Mouse (Mus musculus): ENCODE data around the gene Gm28038. TPM values are rescaled to one million over a fixed set of nuclear protein-coding genes. Genes with fewer than 3 reads are reported as not detected.

The Gm28038 gene
- polyA plus RNA-seq, 1 experiment from 2014 or later, result not detected

DNA sequence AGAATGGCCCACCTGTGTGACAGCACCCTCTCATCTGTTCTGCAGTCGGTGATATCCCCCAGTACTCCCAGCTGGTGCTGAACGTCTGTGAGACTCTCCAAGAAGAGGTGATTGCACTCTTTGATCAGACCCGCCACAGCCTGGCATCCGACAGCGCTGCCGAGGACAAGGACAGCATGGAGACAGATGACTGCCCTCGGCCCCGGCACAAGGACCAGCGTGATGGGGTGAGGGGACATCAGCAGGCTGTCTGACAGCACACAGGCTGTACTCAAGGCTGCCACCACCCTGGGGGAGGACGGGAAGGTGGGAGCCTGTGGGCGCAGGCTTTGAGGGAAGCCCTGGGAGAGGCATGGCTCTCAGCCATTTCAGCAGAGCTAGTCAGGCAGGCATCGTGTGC is 56.3 kb downstream of the Gm28038 start:
- Histone ChIP-seq H3K9ac (replicated peaks) (no peak overlapping the region), H3K27me3 (replicated peaks) (no peaks in the 10 kb centered on the region), H3K4me2 (no peak overlapping the region), H3K4me1 (no peaks in the 10 kb centered on the region), H3K27ac (replicated peaks) (no peak overlapping the region), H3K4me3 (replicated peaks) (no peak overlapping the region), H3K36me3 (peaks cover 96% of the 10 kb centered on the region), H3K9me3 (replicated peaks) (no peaks in the 10 kb centered on the region)
- 86% methylated on average over 12 of the region's 12 CpGs for WGBS
- ATAC-seq (ENCODE audit: low FRiP score), result no peak

- H3K27me3 ChIP-seq (replicated peaks), result no peaks in the 10 kb centered on the region
- no peaks in the 10 kb centered on the region for H3K9me3 ChIP-seq (replicated peaks)
- ATAC-seq (ENCODE audit: low FRiP score), result no peak
- H3K4me2 ChIP-seq, result no peak overlapping the region
- no peaks in the 10 kb centered on the region for H3K4me1 ChIP-seq
- WGBS, result 90% methylated on average over 3 of the region's 3 CpGs
- peaks cover 98% of the 10 kb centered on the region for H3K36me3 ChIP-seq
- no peak overlapping the region for H3K9ac ChIP-seq (replicated peaks)
- H3K27ac ChIP-seq (replicated peaks), result no peak overlapping the region
- H3K4me3 ChIP-seq (replicated peaks), result no peak overlapping the region
Measured at GRCm38 (mm10) chr2:30342061-30342460, 61.2 kb downstream of the Gm28038 start.

- Histone ChIP-seq H3K27me3 (replicated peaks) (no peaks in the 10 kb centered on the region), H3K27ac (replicated peaks) (no peak overlapping the region), H3K9ac (replicated peaks) (no peak overlapping the region), H3K4me1 (no peaks in the 10 kb centered on the region), H3K4me3 (replicated peaks) (no peak overlapping the region), H3K9me3 (replicated peaks) (no peaks in the 10 kb centered on the region), H3K36me3 (peaks cover 98% of the 10 kb centered on the region), H3K4me2 (no peak overlapping the region)
- ATAC-seq (ENCODE audit: low FRiP score), result no peak
- 93% methylated on average over 7 of the region's 7 CpGs for WGBS
Measured at GRCm38 (mm10) chr2:30342544-30342943, 61.7 kb downstream of the Gm28038 start.

DNA sequence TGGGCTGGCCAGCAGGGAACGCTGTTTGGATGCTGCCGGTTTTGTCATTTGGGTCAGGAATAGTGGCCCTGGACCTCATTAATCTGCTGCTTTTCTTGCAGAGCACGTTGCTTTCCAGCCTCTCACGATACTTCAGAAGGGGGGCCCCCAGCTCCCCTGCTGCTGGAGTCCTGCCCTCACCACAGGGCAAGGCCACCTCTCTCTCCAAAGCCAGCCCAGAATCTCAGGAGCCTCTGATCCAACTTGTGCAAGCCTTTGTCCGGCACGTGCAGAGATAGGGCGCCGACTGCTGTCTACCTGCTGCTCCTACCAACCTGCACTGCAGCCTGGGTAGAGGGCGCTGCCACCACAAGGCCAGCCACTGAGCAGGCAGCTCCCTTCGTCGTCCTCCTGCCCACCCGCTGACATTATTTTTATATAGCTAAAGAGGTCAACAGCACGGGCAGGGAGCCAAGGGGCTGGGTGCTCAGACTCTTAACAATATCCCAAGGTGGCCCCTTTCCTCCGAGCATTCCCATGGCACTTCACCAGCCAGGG is 62.8 kb downstream of the Gm28038 start:
- no peak overlapping the region for H3K9ac ChIP-seq (replicated peaks)
- H3K4me3 ChIP-seq (replicated peaks), result no peak overlapping the region
- H3K4me1 ChIP-seq, result no peaks in the 10 kb centered on the region
- WGBS, result 68% methylated on average over 14 of the region's 14 CpGs
- peaks cover 99% of the 10 kb centered on the region for H3K36me3 ChIP-seq
- H3K27me3 ChIP-seq (replicated peaks), result no peaks in the 10 kb centered on the region
- no peaks in the 10 kb centered on the region for H3K9me3 ChIP-seq (replicated peaks)
- ATAC-seq (ENCODE audit: low FRiP score), result no peak
- H3K27ac ChIP-seq (replicated peaks), result no peak overlapping the region
- H3K4me2 ChIP-seq, result no peak overlapping the region

DNA sequence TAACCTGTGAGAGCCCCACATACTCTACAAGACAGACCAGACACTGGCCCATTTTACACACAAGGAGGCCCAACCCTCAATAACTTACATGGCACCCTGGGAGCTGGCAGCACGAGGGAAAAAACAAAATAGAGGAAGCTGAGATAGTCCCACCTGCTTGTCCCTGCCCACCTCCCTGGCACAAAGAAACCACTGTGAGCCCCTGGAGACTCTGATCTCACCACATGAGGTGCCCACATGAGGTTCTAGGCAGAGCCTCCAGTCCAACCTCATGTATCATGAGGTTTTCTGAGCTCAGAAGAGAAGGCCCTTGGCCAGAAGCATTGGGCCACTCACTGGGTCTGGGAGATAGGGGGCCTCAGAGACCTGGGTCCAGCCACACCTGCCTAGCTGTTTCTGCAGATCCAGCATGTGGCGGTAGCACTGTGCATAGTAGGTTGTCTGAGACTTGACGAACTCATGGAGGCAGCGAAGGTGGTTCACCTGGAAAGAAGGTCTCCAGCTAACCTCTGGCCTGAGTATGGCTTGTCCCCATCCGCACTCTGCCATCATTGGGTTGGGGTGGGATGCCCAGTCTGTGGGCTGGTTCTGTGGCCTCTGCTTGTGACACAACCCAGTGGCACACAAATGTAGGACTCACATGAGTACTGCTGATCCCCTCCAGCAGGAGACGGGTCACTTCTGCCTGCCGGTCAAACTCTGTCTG is 65.3 kb downstream of the Gm28038 start:
- Histone ChIP-seq H3K27me3 (replicated peaks) (no peaks in the 10 kb centered on the region), H3K9me3 (replicated peaks) (no peaks in the 10 kb centered on the region), H3K4me1 (no peaks in the 10 kb centered on the region), H3K36me3 (peaks cover 99% of the 10 kb centered on the region), H3K4me2 (no peak overlapping the region), H3K4me3 (replicated peaks) (no peak overlapping the region), H3K9ac (replicated peaks) (no peak overlapping the region), H3K27ac (replicated peaks) (no peak overlapping the region)
- ATAC-seq (ENCODE audit: low FRiP score), result no peak
- WGBS, result 89% methylated on average over 7 of the region's 7 CpGs

- Histone ChIP-seq H3K4me2 (no peak overlapping the region), H3K4me3 (replicated peaks) (no peak overlapping the region), H3K27ac (replicated peaks) (no peak overlapping the region), H3K36me3 (peaks cover 89% of the 10 kb centered on the region), H3K27me3 (replicated peaks) (no peaks in the 10 kb centered on the region), H3K4me1 (no peaks in the 10 kb centered on the region), H3K9me3 (replicated peaks) (no peaks in the 10 kb centered on the region), H3K9ac (replicated peaks) (no peak overlapping the region)
- WGBS, result 90% methylated on average over 6 of the region's 6 CpGs
- ATAC-seq (ENCODE audit: low FRiP score), result no peak
Measured at GRCm38 (mm10) chr2:30349196-30349595, 68.4 kb downstream of the Gm28038 start.

Other genes with a start within 250 kb of the Gm28038 start
- gene Wdr34, start 232.2 kb upstream of the Gm28038 start, polyA plus RNA-seq (2015; fragmentation: Nextera tagmentation; extraction: Ambion mirVana), result 63.0 and 72.9 TPM in 2 replicates
- gene Set, start 223.7 kb upstream of the Gm28038 start, polyA plus RNA-seq (2015; fragmentation: Nextera tagmentation; extraction: Ambion mirVana), result 285 and 330 TPM in 2 replicates
- 2.0 and 3.1 TPM in 2 replicates for gene Pkn3, start 203.4 kb upstream of the Gm28038 start, polyA plus RNA-seq (2015; fragmentation: Nextera tagmentation; extraction: Ambion mirVana)
- gene Zdhhc12, start 187.4 kb upstream of the Gm28038 start, polyA plus RNA-seq (2015; fragmentation: Nextera tagmentation; extraction: Ambion mirVana), result 31.6 and 33.6 TPM in 2 replicates
- 12.4 and 14.5 TPM in 2 replicates for gene Zer1, start 156.5 kb upstream of the Gm28038 start, polyA plus RNA-seq (2015; fragmentation: Nextera tagmentation; extraction: Ambion mirVana)
- gene Tbc1d13, start 147.3 kb upstream of the Gm28038 start, polyA plus RNA-seq (2015; fragmentation: Nextera tagmentation; extraction: Ambion mirVana), result 11.3 TPM in 2 replicates
- gene Endog, start 109.5 kb upstream of the Gm28038 start, polyA plus RNA-seq (2015; fragmentation: Nextera tagmentation; extraction: Ambion mirVana), result 26.9 and 27.1 TPM in 2 replicates
- 70.5 and 72.5 TPM in 2 replicates for gene Spout1, start 102.6 kb upstream of the Gm28038 start, polyA plus RNA-seq (2015; fragmentation: Nextera tagmentation; extraction: Ambion mirVana)
- 16.0 and 16.2 TPM in 2 replicates for gene Kyat1, start 75.2 kb upstream of the Gm28038 start, polyA plus RNA-seq (2015; fragmentation: Nextera tagmentation; extraction: Ambion mirVana)
- gene Lrrc8a, start 43.3 kb upstream of the Gm28038 start, polyA plus RNA-seq (2015; fragmentation: Nextera tagmentation; extraction: Ambion mirVana), result 47.5 and 49.1 TPM in 2 replicates
- gene Gm28035, start 40.5 kb upstream of the Gm28038 start, polyA plus RNA-seq (2015; fragmentation: Nextera tagmentation; extraction: Ambion mirVana), result 0.12 and 0.32 TPM in 2 replicates
- gene Phyhd1, start 14.8 kb upstream of the Gm28038 start, polyA plus RNA-seq (2015; fragmentation: Nextera tagmentation; extraction: Ambion mirVana), result 4.8 and 5.2 TPM in 2 replicates
- gene Dolk, start 5.3 kb downstream of the Gm28038 start, polyA plus RNA-seq (2015; fragmentation: Nextera tagmentation; extraction: Ambion mirVana), result 37.4 and 38.5 TPM in 2 replicates
- gene Nup188, start 5.4 kb downstream of the Gm28038 start, polyA plus RNA-seq (2015; fragmentation: Nextera tagmentation; extraction: Ambion mirVana), result 15.4 and 22.2 TPM in 2 replicates
- 174 and 200 TPM in 2 replicates for gene Sh3glb2, start 78.3 kb downstream of the Gm28038 start, polyA plus RNA-seq (2015; fragmentation: Nextera tagmentation; extraction: Ambion mirVana)
- 32.7 and 35.8 TPM in 2 replicates for gene Miga2, start 83.2 kb downstream of the Gm28038 start, polyA plus RNA-seq (2015; fragmentation: Nextera tagmentation; extraction: Ambion mirVana)
- 59.0 and 63.2 TPM in 2 replicates for gene Dolpp1, start 111.2 kb downstream of the Gm28038 start, polyA plus RNA-seq (2015; fragmentation: Nextera tagmentation; extraction: Ambion mirVana)
- 21.3 and 26.8 TPM in 2 replicates for gene Crat, start 134.8 kb downstream of the Gm28038 start, polyA plus RNA-seq (2015; fragmentation: Nextera tagmentation; extraction: Ambion mirVana)
- gene Ptpa, start 135.0 kb downstream of the Gm28038 start, polyA plus RNA-seq (2015; fragmentation: Nextera tagmentation; extraction: Ambion mirVana), result 138 and 145 TPM in 2 replicates
- 1.4 and 1.9 TPM in 2 replicates for gene Ier5l, start 193.2 kb downstream of the Gm28038 start, polyA plus RNA-seq (2015; fragmentation: Nextera tagmentation; extraction: Ambion mirVana)